Mouse (Mus musculus): ENCODE results near the gene Sidt1. TPM values are rescaled to one million over a fixed set of nuclear protein-coding genes. Genes with fewer than 3 reads are reported as not detected.

Sidt1 gene
- total and polyA plus RNA-seq, 3 experiments: not detected

- Histone ChIP-seq H3K4me3 (ENCODE audit: control insufficient read depth in 1 of 2, insufficient read depth in 1 of 2, low read depth in 2 of 2, low read length in 2 of 2) (no peak overlapping the region), H3K79me2 (ENCODE audit: control insufficient read depth, insufficient read depth, low read length, poor library complexity) (no peaks in the 10 kb centered on the region), H3K27me3 (ENCODE audit: control insufficient read depth in 1 of 2, insufficient read depth in 2 of 2, low read length in 2 of 2) (peaks cover 10 to 21% of the 10 kb centered on the region in 2 experiments), H3K36me3 (ENCODE audit: control insufficient read depth in 1 of 2, insufficient read depth in 2 of 2, low read length in 2 of 2) (no peaks in the 10 kb centered on the region), H3K9me3 (replicated peaks; ENCODE audit: insufficient read depth, low read length) (no peaks in the 10 kb centered on the region), H3K4me1 (ENCODE audit: control insufficient read depth in 1 of 2, insufficient read depth in 2 of 2, low read length in 2 of 2) (no peaks in the 10 kb centered on the region), H3K27ac (ENCODE audit: control insufficient read depth, low read depth, low read length) (no peak overlapping the region), H3K9ac (ENCODE audit: control insufficient read depth, low read depth, low read length, poor library complexity, severe bottlenecking) (no peak overlapping the region)
- DNase-seq (ENCODE audit: low read depth, low spot score): no peak
- TF ChIP-seq NRF1 (IDR thresholded peaks at IDR 0.05; ENCODE audit: insufficient read depth, low read depth, low read length, poor library complexity, severe bottlenecking): no peak
- TF ChIP-seq EP300 (IDR thresholded peaks at IDR 0.05; ENCODE audit: low read depth in 1 of 2, low read length in 2 of 2): no peak
- no peak for TF ChIP-seq SMC3 (IDR thresholded peaks at IDR 0.05; ENCODE audit: low read depth, low read length)
- no peak for TF ChIP-seq MAZ (IDR thresholded peaks at IDR 0.05; ENCODE audit: low read depth, low read length)
- TF ChIP-seq POLR2A (IDR thresholded peaks at IDR 0.05; ENCODE audit: control insufficient read depth in 1 of 2, insufficient read depth in 1 of 2, low read depth in 1 of 2, low read length in 2 of 2, poor library complexity in 1 of 2): no peak
Measured at GRCm38 (mm10) chr16:44269578-44269977, 63.4 kb downstream of the Sidt1 start.

- Histone ChIP-seq H3K4me1 (ENCODE audit: control insufficient read depth in 1 of 2, insufficient read depth in 2 of 2, low read length in 2 of 2) (no peaks in the 10 kb centered on the region), H3K9ac (ENCODE audit: control insufficient read depth, low read depth, low read length, poor library complexity, severe bottlenecking) (no peak overlapping the region), H3K36me3 (ENCODE audit: control insufficient read depth in 1 of 2, insufficient read depth in 2 of 2, low read length in 2 of 2) (no peaks in the 10 kb centered on the region), H3K9me3 (replicated peaks; ENCODE audit: insufficient read depth, low read length) (no peaks in the 10 kb centered on the region), H3K27me3 (ENCODE audit: control insufficient read depth in 1 of 2, insufficient read depth in 2 of 2, low read length in 2 of 2) (peaks cover 10 to 22% of the 10 kb centered on the region in 2 experiments), H3K79me2 (ENCODE audit: control insufficient read depth, insufficient read depth, low read length, poor library complexity) (no peaks in the 10 kb centered on the region), H3K27ac (ENCODE audit: control insufficient read depth, low read depth, low read length) (no peak overlapping the region), H3K4me3 (ENCODE audit: control insufficient read depth in 1 of 2, insufficient read depth in 1 of 2, low read depth in 2 of 2, low read length in 2 of 2) (no peak overlapping the region)
- TF ChIP-seq GATA1 (IDR thresholded peaks at IDR 0.05; ENCODE audit: low read depth, low read length) (no peak), KAT2A (conservative IDR thresholded peaks at IDR 0.05; ENCODE audit: low read depth, low read length) (no peak), TBP (IDR thresholded peaks at IDR 0.05; ENCODE audit: low read depth, low read length) (no peak), UBTF (IDR thresholded peaks at IDR 0.05; ENCODE audit: borderline replicate concordance, insufficient read depth, low read depth, low read length) (no peak), USF1 (IDR thresholded peaks at IDR 0.05; ENCODE audit: low read depth, low read length) (no peak), ZC3H11A (IDR thresholded peaks at IDR 0.05; ENCODE audit: low read depth, low read length) (no peak), MYC (IDR thresholded peaks at IDR 0.05; ENCODE audit: low read depth, low read length) (no peak), SMC3 (IDR thresholded peaks at IDR 0.05; ENCODE audit: low read depth, low read length) (no peak), ZNF384 (IDR thresholded peaks at IDR 0.05; ENCODE audit: low read depth, low read length) (no peak), E2F4 (IDR thresholded peaks at IDR 0.05; ENCODE audit: borderline replicate concordance, low read depth, low read length) (no peak), ZKSCAN1 (IDR thresholded peaks at IDR 0.05; ENCODE audit: low read depth, low read length) (no peak), MEF2A (IDR thresholded peaks at IDR 0.05; ENCODE audit: extremely low read depth, insufficient replicate concordance, low read depth, low read length, poor library complexity, severe bottlenecking) (no peak), USF2 (IDR thresholded peaks at IDR 0.05; ENCODE audit: borderline replicate concordance in 1 of 2, insufficient read depth in 1 of 2, low read depth in 1 of 2, low read length in 2 of 2) (no peak), GABPA (IDR thresholded peaks at IDR 0.05; ENCODE audit: low read depth, low read length) (no peak), CHD1 (IDR thresholded peaks at IDR 0.05; ENCODE audit: low read depth, low read length) (no peak), JUND (IDR thresholded peaks at IDR 0.05; ENCODE audit: low read depth, low read length) (no peak), CTCF (IDR thresholded peaks at IDR 0.05 in 2 of 3, conservative IDR thresholded peaks at IDR 0.05 in 1 of 3; ENCODE audit: control insufficient read depth in 1 of 3, insufficient read depth in 1 of 3, low read depth in 2 of 3, low read length in 3 of 3, poor library complexity in 1 of 3, severe bottlenecking in 1 of 3) (no peak), BHLHE40 (IDR thresholded peaks at IDR 0.05; ENCODE audit: borderline replicate concordance, low read depth, low read length) (no peak)
- no peak for DNase-seq (ENCODE audit: low read depth, low spot score)
Measured at GRCm38 (mm10) chr16:44268541-44269215, 64.3 kb downstream of the Sidt1 start.
